Mouse (Mus musculus) kidney, postnatal 0 days (tissue): ENCODE results near the gene Pidd1. TPM values are rescaled to one million over a fixed set of nuclear protein-coding genes. Genes with fewer than 3 reads are reported as not detected.

Experiments used
- ATAC-seq: fragments of 200-750 bp; cut with Nextera tagmentation; replicated peaks from 2 replicates; pipeline ENCODE4 v1.8.0; 2017; ENCODE audit warnings: low read depth, moderate number of reproducible peaks, moderate TSS enrichment, moderate library complexity; ENCODE audit not compliant: low FRiP score
- DNase-seq: peaks from one replicate; pipeline ENCODE4 v3.0.0-alpha.2; 2016; ENCODE audit warnings: low spot score
- H3K27ac ChIP-seq: fragments of 300-500 bp; sonication (generic); 2 replicates; pipeline ENCODE4 v1.5.1; 2014; ENCODE audit warnings: mild to moderate bottlenecking
- H3K27me3 ChIP-seq: fragments of 300-500 bp; sonication (generic); 2 replicates; pipeline ENCODE4 v1.6.1; 2014; ENCODE audit warnings: low read length, mixed read lengths; ENCODE audit not compliant: insufficient read depth
- H3K36me3 ChIP-seq: fragments of 300-500 bp; sonication (generic); 2 replicates; pipeline ENCODE4 v1.6.1; 2014; ENCODE audit warnings: low read length, mixed read lengths; ENCODE audit not compliant: insufficient read depth
- H3K4me1 ChIP-seq: fragments of 300-500 bp; sonication (generic); replicated peaks from 2 replicates; pipeline ENCODE4 v1.6.1; 2014; ENCODE audit warnings: antibody characterized with exemption, low read length, mixed read lengths; ENCODE audit not compliant: insufficient read depth
- H3K4me2 ChIP-seq: fragments of 300-500 bp; sonication (generic); 2 replicates; pipeline ENCODE4 v1.6.1; 2014; ENCODE audit warnings: mild to moderate bottlenecking, low read length, moderate library complexity, mixed read lengths
- H3K4me3 ChIP-seq: fragments of 300-500 bp; sonication (generic); replicated peaks from 2 replicates; pipeline ENCODE4 v1.5.1; 2014; ENCODE audit warnings: low read depth, low read length
- H3K9ac ChIP-seq: fragments of 300-500 bp; sonication (generic); 2 replicates; pipeline ENCODE4 v1.6.1; 2014; ENCODE audit warnings: low read depth, low read length
- H3K9me3 ChIP-seq: fragments of 300-500 bp; sonication (generic); replicated peaks from 2 replicates; pipeline ENCODE4 v1.6.1; 2016; ENCODE audit warnings: low read length, inconsistent platforms, mixed read lengths
- CTCF ChIP-seq: IDR thresholded peaks from 2 replicates; pipeline ENCODE4 v1.5.1; 2016; ENCODE audit warnings: antibody characterized with exemption, low read depth, mild to moderate bottlenecking, moderate library complexity
- WGBS: fragments of 180-500 bp; shearing (Covaris S2); extraction: QIAGEN DNeasy Blood & Tissue Kit; methylation state at CpG from one replicate; pipeline ENCODE4 v1.1.7; 2014; 5-methylcytosine and 5-hydroxymethylcytosine counted together
- polyA plus RNA-seq: library from polyadenylated mRNA; unstranded; fragments of >200 nt; fragmentation: Nextera tagmentation; extraction: Ambion mirVana; gene quantifications from 2 replicates; pipeline ENCODE4 v1.2.1, GENCODE M21; 2015

The Pidd1 gene
- polyA plus RNA-seq, 1 experiment from 2014 or later, result 3.6 TPM

DNA sequence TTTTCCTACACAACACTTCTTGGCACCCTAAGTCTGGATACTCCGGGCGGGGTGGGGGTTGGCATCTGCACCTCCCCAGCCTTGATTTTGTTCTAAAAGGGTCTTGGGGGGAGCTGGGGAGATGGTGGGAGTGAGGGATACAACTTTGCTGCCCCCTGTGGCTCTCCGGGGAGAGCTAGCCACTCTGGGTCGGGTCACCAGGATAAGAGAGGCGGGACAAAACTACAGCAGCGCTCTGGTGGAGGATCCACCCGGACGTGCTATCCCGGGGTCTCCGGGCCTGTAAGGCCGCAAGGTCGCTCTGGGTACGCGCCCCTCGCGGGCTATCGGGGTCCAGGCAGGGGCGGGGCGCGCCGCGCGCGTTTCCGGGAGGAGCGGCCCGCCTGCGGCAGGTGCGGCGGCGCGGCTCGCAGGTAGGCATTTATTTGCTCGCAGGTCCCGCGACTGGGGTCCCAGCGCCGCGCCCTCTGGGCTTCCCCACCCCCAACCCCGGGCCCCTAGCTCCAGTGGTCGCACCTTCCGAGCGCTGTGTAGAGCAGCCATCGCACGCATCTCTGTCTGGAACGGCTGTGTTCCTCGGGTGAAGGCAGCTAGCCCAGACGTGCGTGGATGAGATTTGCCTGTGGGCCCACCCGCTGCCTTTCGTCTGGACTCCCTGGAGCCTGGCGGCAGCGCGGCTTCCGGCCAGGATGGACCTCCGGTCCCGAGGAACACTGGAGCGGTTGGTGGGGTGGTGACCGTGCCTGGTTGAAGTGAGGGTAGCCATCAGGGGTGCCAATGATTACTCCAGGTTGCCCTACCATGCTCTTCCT is 17.9 kb upstream of the Pidd1 start:
- 0 out of 2 replicates have a peak overlapping the region, but pooled peaks have one; percentile 20 for H3K27ac ChIP-seq

DNA sequence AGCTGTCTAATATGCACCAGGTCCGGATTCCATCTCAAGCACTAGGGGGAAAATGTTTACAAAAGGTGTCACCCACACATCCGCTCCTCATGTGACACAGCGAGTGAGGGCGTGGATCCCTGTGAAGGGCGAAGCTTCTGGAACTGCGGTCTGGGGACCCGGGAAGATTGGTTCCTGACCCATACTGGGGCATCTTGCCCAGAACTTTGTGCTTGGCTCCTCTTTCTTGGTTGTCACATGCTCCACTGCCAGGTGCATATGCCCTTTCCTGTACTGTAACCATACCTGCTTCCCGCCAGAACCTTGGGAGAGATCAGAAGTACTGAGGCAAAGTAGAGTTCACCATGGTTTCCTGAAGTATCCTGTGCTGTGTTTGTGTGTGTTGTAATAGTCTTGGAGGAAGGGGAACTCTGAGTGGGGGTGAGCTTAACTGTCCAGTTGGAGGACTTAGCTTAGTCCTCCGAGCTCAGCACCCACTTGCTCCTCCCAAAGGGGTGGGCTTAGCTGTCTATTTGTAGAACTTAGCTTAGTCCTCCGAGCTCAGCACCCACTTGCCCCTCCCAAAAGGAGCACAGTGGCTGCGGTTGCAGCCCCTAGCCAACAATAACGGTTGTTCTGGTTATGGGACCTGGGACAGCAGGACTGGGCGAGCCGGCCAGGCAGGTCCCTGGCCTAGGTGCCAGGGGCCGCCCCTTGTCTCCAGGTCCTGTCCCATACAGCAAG is 16.7 kb upstream of the Pidd1 start, which contains the start of gene Cracr2b:
TSS of gene Cracr2b (plus strand) at position 704 of the 723 bp plus-strand sequence.
- ATAC-seq, result no peak
- peaks cover 33% of the 10 kb centered on the region for H3K4me1 ChIP-seq
- no peak for DNase-seq

More for the DNA sequence above, 17.9 kb upstream of the Pidd1 start:
- TF ChIP-seq CTCF, result peak; percentile 44
- ATAC-seq (0 out of 2 replicates have a peak, but pooled peaks have one; percentile 3), DNase-seq (peak; percentile 63)
- peaks cover 13% of the 10 kb centered on the region; the same call in 1 of the 2 replicates for H3K36me3 ChIP-seq
- H3K4me2 ChIP-seq, result peak overlapping the region; percentile 79
- no peaks in the 10 kb centered on the region for H3K9me3 ChIP-seq
- WGBS, result 2% methylated on average over 54 of the region's 59 CpGs
- H3K4me3 ChIP-seq, result peak overlapping the region; percentile 47
- peaks cover 33% of the 10 kb centered on the region for H3K4me1 ChIP-seq
- peak overlapping the region; percentile 66 for H3K9ac ChIP-seq
- H3K27me3 ChIP-seq, result no peaks in the 10 kb centered on the region

DNA sequence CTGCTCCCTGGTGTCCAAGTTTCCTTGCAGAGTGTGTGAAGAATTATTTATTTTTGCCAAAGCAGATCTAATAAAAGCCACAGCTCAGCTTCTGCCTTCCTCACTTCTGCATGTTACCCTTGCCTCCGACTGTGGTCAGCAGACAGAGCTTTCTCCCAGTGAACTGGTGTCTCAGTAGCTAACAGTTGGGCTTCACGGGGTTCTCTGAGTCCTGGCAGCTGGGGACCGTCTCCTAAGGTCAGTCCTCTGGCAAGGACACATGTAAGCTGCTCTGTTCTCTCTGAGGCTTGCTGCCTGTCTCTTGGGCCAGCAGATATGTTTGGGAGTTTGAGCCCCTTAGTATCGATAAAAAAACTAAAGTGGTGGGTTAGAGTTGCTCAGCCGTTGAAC is 16.2 kb upstream of the Pidd1 start:
- Histone ChIP-seq H3K9me3 (no peaks in the 10 kb centered on the region), H3K36me3 (peaks cover 13% of the 10 kb centered on the region; the same call in 1 of the 2 replicates), H3K9ac (no peak overlapping the region), H3K4me3 (no peak overlapping the region), H3K27me3 (no peaks in the 10 kb centered on the region), H3K27ac (no peak overlapping the region), H3K4me1 (peaks cover 27% of the 10 kb centered on the region), H3K4me2 (no peak overlapping the region)
- DNase-seq (no peak), ATAC-seq (no peak)
- WGBS, result 62% methylated on average over 5 of the region's 5 CpGs
- no peak for TF ChIP-seq CTCF

More for the DNA sequence above, 16.7 kb upstream of the Pidd1 start, which contains the start of gene Cracr2b:
- no peak for TF ChIP-seq CTCF
- 72% methylated on average over 15 of the region's 15 CpGs for WGBS
- no peaks in the 10 kb centered on the region for H3K27me3 ChIP-seq
- peak within 1 kb of the TSS; percentile 66 for H3K9ac ChIP-seq
- peak within 1 kb of the TSS; percentile 47 for H3K4me3 ChIP-seq
- 0 out of 2 replicates have a peak within 1 kb of the TSS, but pooled peaks have one; percentile 20 for H3K27ac ChIP-seq
- peaks cover 13% of the 10 kb centered on the region; the same call in 1 of the 2 replicates for H3K36me3 ChIP-seq
- H3K4me2 ChIP-seq, result peak within 1 kb of the TSS; percentile 79
- H3K9me3 ChIP-seq, result no peaks in the 10 kb centered on the region

DNA sequence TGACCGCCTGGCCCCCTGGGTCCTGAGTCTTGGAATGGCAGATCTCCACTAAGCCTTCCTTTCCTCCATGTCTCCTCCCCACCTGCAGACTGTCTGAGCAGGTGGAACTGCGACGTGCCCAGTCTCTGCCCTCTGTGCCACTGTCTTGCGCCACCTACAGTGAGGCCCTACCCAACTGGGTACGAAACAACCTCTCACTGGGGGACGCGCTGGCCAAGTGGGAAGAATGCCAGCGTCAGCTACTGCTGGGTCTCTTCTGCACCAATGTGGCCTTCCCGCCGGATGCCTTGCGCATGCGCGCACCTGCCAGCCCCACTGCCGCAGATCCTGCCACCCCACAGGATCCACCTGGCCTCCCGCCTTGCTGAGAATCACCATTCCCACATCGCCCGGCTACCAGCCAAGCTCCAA is 15.5 kb upstream of the Pidd1 start:
- H3K9ac ChIP-seq, result no peak overlapping the region
- DNase-seq (no peak), ATAC-seq (no peak)
- TF ChIP-seq CTCF, result no peak
- no peaks in the 10 kb centered on the region for H3K9me3 ChIP-seq
- no peak overlapping the region for H3K27ac ChIP-seq
- H3K4me3 ChIP-seq, result no peak overlapping the region
- no peak overlapping the region for H3K4me2 ChIP-seq
- H3K36me3 ChIP-seq, result peaks cover 13% of the 10 kb centered on the region; the same call in 1 of the 2 replicates
- 92% methylated on average over 17 of the region's 17 CpGs for WGBS
- H3K4me1 ChIP-seq, result peaks cover 20% of the 10 kb centered on the region
- no peaks in the 10 kb centered on the region for H3K27me3 ChIP-seq

DNA sequence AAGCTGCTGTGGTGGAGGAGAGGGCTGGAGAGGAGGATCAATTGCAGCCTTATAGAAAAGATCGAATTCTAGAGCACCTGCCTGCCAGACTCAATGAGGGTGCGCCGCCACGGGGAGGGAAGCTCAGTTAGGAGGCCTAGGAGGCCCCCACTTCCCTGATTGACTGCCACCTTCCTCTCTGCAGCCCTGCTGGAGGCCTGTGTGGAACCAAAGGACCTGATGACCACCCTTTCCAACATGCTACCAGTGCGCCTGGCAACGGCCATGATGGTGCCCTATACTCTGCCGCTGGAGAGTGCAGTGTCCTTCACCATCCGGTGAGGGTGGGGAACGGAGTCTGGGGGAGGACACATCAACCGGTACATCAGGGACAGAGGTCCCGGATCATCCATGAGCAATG is 14.8 kb upstream of the Pidd1 start:
- no peaks in the 10 kb centered on the region for H3K27me3 ChIP-seq
- DNase-seq, result no peak
- H3K4me1 ChIP-seq, result peaks cover 15% of the 10 kb centered on the region

More for the DNA sequence above, 14.8 kb upstream of the Pidd1 start:
- WGBS, result 92% methylated on average over 11 of the region's 11 CpGs
- no peak overlapping the region for H3K4me3 ChIP-seq
- no peak overlapping the region for H3K4me2 ChIP-seq
- no peak for TF ChIP-seq CTCF
- H3K9me3 ChIP-seq, result no peaks in the 10 kb centered on the region
- peaks cover 13% of the 10 kb centered on the region; the same call in 1 of the 2 replicates for H3K36me3 ChIP-seq
- no peak overlapping the region for H3K9ac ChIP-seq
- no peak overlapping the region for H3K27ac ChIP-seq
- ATAC-seq, result no peak
